In genomic region chr3:35720801-35721200, GRCm38 (mm10) we compare ENCODE assay signal across 9 mouse cellular contexts. TPM values are rescaled to one million over a fixed set of nuclear protein-coding genes. Genes with fewer than 3 reads are reported as not detected.
A peak's percentile ranks its signal among the peaks of the same experiment; 100 is the strongest.
DNase-seq lines count a peak whose midpoint lies in the region; ATAC-seq and TF ChIP-seq lines count a peak whose summit lies in the region.
"Had no signal": no experiment of that assay in that cellular context is flagged by ENCODE, and none has a peak within 500 bp of the region (broad histone marks: within the 10 kb centered on the region; RNA-seq: fewer than 3 reads in every experiment).

No protein-coding gene starts in this region.

- H3K27me3 ChIP-seq in MEL (ENCODE audit: control insufficient read depth in 1 of 2, insufficient read depth in 2 of 2, low read length in 2 of 2): no peaks in the 10 kb centered on the region
- no peaks in the 10 kb centered on the region for H3K27me3 ChIP-seq in intestine, embryonic 14.5 days (replicated peaks; ENCODE audit: control insufficient read depth, insufficient read depth, low read length)
- H3K27me3 ChIP-seq in small intestine, adult 2 months (ENCODE audit: control insufficient read depth, insufficient read depth, low read length): no peaks in the 10 kb centered on the region
- no peaks in the 10 kb centered on the region for H3K27me3 ChIP-seq in midbrain, embryonic 16.5 days (ENCODE audit: control insufficient read depth, insufficient read depth, low read depth, low read length)

- 0 out of 4 replicates have a peak, but pooled peaks of 1 of the 2 experiments have one; percentile 5 for TF ChIP-seq EP300 in MEL (IDR thresholded peaks at IDR 0.05; ENCODE audit: low read depth in 1 of 2, low read length in 2 of 2)

- H3K4me1 ChIP-seq in MEL (ENCODE audit: control insufficient read depth in 1 of 2, insufficient read depth in 2 of 2, low read length in 2 of 2): peaks cover 0 to 21% of the 10 kb centered on the region in 2 experiments; a peak in 3 of 4 replicates
- H3K4me1 ChIP-seq in intestine, embryonic 14.5 days (replicated peaks; ENCODE audit: control insufficient read depth, insufficient read depth, low read length): no peaks in the 10 kb centered on the region
- peaks cover 17% of the 10 kb centered on the region; the same call in 1 of the 2 replicates for H3K4me1 ChIP-seq in small intestine, adult 2 months (ENCODE audit: control insufficient read depth, insufficient read depth, insufficient read length, low read length)
- H3K4me1 ChIP-seq in midbrain, embryonic 16.5 days (ENCODE audit: control insufficient read depth, insufficient read depth, low read length): no peaks in the 10 kb centered on the region

- H3K4me2 ChIP-seq in intestine, embryonic 14.5 days (ENCODE audit: low read length): no peak overlapping the region
- no peak overlapping the region for H3K4me2 ChIP-seq in midbrain, embryonic 16.5 days (ENCODE audit: low read length)

- H3K36me3 ChIP-seq in MEL (ENCODE audit: control insufficient read depth in 1 of 2, insufficient read depth in 2 of 2, low read length in 2 of 2): peaks cover 0 to 17% of the 10 kb centered on the region in 2 experiments; a peak in 2 of 4 replicates
- no peaks in the 10 kb centered on the region for H3K36me3 ChIP-seq in intestine, embryonic 14.5 days (ENCODE audit: control insufficient read depth, insufficient read depth, low read length)
- no peaks in the 10 kb centered on the region for H3K36me3 ChIP-seq in small intestine, adult 2 months (ENCODE audit: control insufficient read depth, insufficient read depth, low read length)
- no peaks in the 10 kb centered on the region for H3K36me3 ChIP-seq in midbrain, embryonic 16.5 days (ENCODE audit: control insufficient read depth, insufficient read depth, low read length)

- TF ChIP-seq RAD21 in MEL (IDR thresholded peaks at IDR 0.05; ENCODE audit: low read depth, low read length): no peak

- no peaks in the 10 kb centered on the region for H3K9me3 ChIP-seq in MEL (replicated peaks; ENCODE audit: insufficient read depth, low read length)
- H3K9me3 ChIP-seq in intestine, embryonic 14.5 days (ENCODE audit: control insufficient read depth, low read length): no peaks in the 10 kb centered on the region
- no peaks in the 10 kb centered on the region for H3K9me3 ChIP-seq in midbrain, embryonic 16.5 days (replicated peaks; ENCODE audit: control insufficient read depth, low read length, poor library complexity, severe bottlenecking)

- ATAC-seq in CD4-positive, CD25-positive, alpha-beta regulatory T cell, adult 4 months: peak; percentile 91
- ATAC-seq in intestine, embryonic 14.5 days (replicated peaks; ENCODE audit: low FRiP score, low TSS enrichment, low read depth): peak; percentile 96
- no peak for ATAC-seq in midbrain, embryonic 16.5 days

- H3K9ac ChIP-seq in MEL (ENCODE audit: control insufficient read depth, low read depth, low read length, poor library complexity, severe bottlenecking): peak overlapping the region; percentile 66
- no peak overlapping the region for H3K9ac ChIP-seq in intestine, embryonic 14.5 days (ENCODE audit: low read length)
- no peak overlapping the region for H3K9ac ChIP-seq in midbrain, embryonic 16.5 days (ENCODE audit: low read depth, low read length)

- peak overlapping the region; percentile 86 for H3K27ac ChIP-seq in MEL (ENCODE audit: control insufficient read depth, low read depth, low read length)
- H3K27ac ChIP-seq in intestine, embryonic 14.5 days (ENCODE audit: low read depth): peak overlapping the region; percentile 70
- H3K27ac ChIP-seq in small intestine, adult 2 months (ENCODE audit: insufficient read depth, low read depth, low read length): peak overlapping the region; percentile 90
- H3K27ac ChIP-seq in midbrain, embryonic 16.5 days (ENCODE audit: low read length): no peak overlapping the region

- peak; percentile 89 for DNase-seq in MEL (ENCODE audit: low read depth, low spot score)
- no peak for DNase-seq in intestine, embryonic 14.5 days (ENCODE audit: low spot score)
- DNase-seq in layer of hippocampus, postnatal 36 days: no peak
- DNase-seq in layer of hippocampus, postnatal 14 days (ENCODE audit: low spot score in 2 of 2): no peak
- DNase-seq: cerebellum, postnatal 10 days; heart, adult 11 months had no signal

- peak overlapping the region; percentile 20 to 36 for H3K4me3 ChIP-seq in MEL (ENCODE audit: control insufficient read depth in 1 of 2, insufficient read depth in 1 of 2, low read depth in 2 of 2, low read length in 2 of 2)
- no peak overlapping the region for H3K4me3 ChIP-seq in intestine, embryonic 14.5 days (ENCODE audit: low read depth, low read length)
- H3K4me3 ChIP-seq in small intestine, adult 2 months (ENCODE audit: low read depth, low read length): no peak overlapping the region
- no peak overlapping the region for H3K4me3 ChIP-seq in midbrain, embryonic 16.5 days (ENCODE audit: low read depth, low read length)

- H3K79me2 ChIP-seq in MEL (ENCODE audit: control insufficient read depth, insufficient read depth, low read length, poor library complexity): no peaks in the 10 kb centered on the region

- TF ChIP-seq CTCF in MEL (IDR thresholded peaks at IDR 0.05 in 2 of 3, conservative IDR thresholded peaks at IDR 0.05 in 1 of 3; ENCODE audit: control insufficient read depth in 1 of 3, insufficient read depth in 1 of 3, low read depth in 2 of 3, low read length in 3 of 3, poor library complexity in 1 of 3, severe bottlenecking in 1 of 3): no peak
- no peak for TF ChIP-seq CTCF in small intestine, adult 2 months (IDR thresholded peaks at IDR 0.05; ENCODE audit: extremely low read depth, insufficient read length, insufficient replicate concordance, low read depth, low read length)

- peak in 1 of 2 experiments; percentile 41; a peak in 1 of 4 replicates for TF ChIP-seq POLR2A in MEL (IDR thresholded peaks at IDR 0.05; ENCODE audit: control insufficient read depth in 1 of 2, insufficient read depth in 1 of 2, low read depth in 1 of 2, low read length in 2 of 2, poor library complexity in 1 of 2)
- TF ChIP-seq POLR2A in small intestine, adult 2 months (IDR thresholded peaks at IDR 0.05; ENCODE audit: low read depth, low read length): no peak

- WGBS in intestine, embryonic 14.5 days: 43% methylated on average over 3 of the region's 3 CpGs
- WGBS in small intestine, adult 2 months: 28% methylated on average over 3 of the region's 3 CpGs
- WGBS in midbrain, embryonic 16.5 days: 81% methylated on average over 3 of the region's 3 CpGs

TF ChIP-seq in MEL, 35 proteins besides CTCF, POLR2A, EP300 and RAD21:
- TF ChIP-seq TAL1 (IDR thresholded peaks at IDR 0.05; ENCODE audit: low read length): no peak
- no peak for TF ChIP-seq TCF12 (IDR thresholded peaks at IDR 0.05; ENCODE audit: low read depth, low read length)
- TF ChIP-seq NELFE (IDR thresholded peaks at IDR 0.05; ENCODE audit: low read depth, low read length): no peak
- no peak for TF ChIP-seq ELF1 (IDR thresholded peaks at IDR 0.05; ENCODE audit: low read depth, low read length)
- no peak for TF ChIP-seq CHD2 (IDR thresholded peaks at IDR 0.05; ENCODE audit: low read length)
- no peak for TF ChIP-seq HCFC1 (IDR thresholded peaks at IDR 0.05; ENCODE audit: low read depth, low read length)
- TF ChIP-seq TBP (IDR thresholded peaks at IDR 0.05; ENCODE audit: low read depth, low read length): no peak
- no peak for TF ChIP-seq ETS1 (IDR thresholded peaks at IDR 0.05; ENCODE audit: low read depth, low read length)
- TF ChIP-seq POLR2AphosphoS5 (IDR thresholded peaks at IDR 0.05; ENCODE audit: borderline replicate concordance, low read depth, low read length): no peak

RNA-seq across cellular contexts. Expression of gene Atp11b, which starts 33.1 kb away (rescaled TPM):
- polyA plus RNA-seq in CD4-positive, CD25-positive, alpha-beta regulatory T cell, adult 4 months (2017; shearing (Covaris generic)): 10 to 100 TPM; 69.0 to 82.0 TPM
- total RNA-seq in MEL (2012; rRNA removed): 25.9 and 31.3 TPM in 2 replicates
- polyA plus RNA-seq in MEL (2012; ENCODE audit: insufficient read depth in 1 of 2, insufficient read length in 2 of 2, low read depth in 1 of 2, low replicate concordance in 2 of 2, missing spikeins in 1 of 2): 10 to 100 TPM; 52.3 to 57.9 TPM
- polyA plus RNA-seq in intestine, embryonic 14.5 days (2014; fragmentation: Nextera tagmentation; extraction: Ambion mirVana): 45.2 and 48.2 TPM in 2 replicates
- polyA plus RNA-seq in small intestine, adult 2 months (2012; rRNA removed): 8.7 and 25.9 TPM in 2 replicates
- 40.0 and 44.3 TPM in 2 replicates for polyA plus RNA-seq in midbrain, embryonic 16.5 days (2015; fragmentation: Nextera tagmentation; extraction: Ambion mirVana)
- 10 to 100 TPM; 74.3 to 81.3 TPM for total RNA-seq in layer of hippocampus, postnatal 36 days (2021)
- total RNA-seq in layer of hippocampus, postnatal 14 days (2021): 100 to 1,000 TPM in 1 of 2 experiments, 10 to 100 TPM in 1; 99.8 to 121 TPM

Comparison
In these comparisons a context has a peak if more than half of its experiments do, and no peak if none do; other contexts are left out.
1. H3K4me3 ChIP-seq: peak in MEL (2 of 2); none in intestine, embryonic 14.5 days (single experiment), small intestine, adult 2 months (single experiment) and midbrain, embryonic 16.5 days (single experiment).